9 mouse cellular contexts compared by ENCODE assay signal in the genomic region with DNA sequence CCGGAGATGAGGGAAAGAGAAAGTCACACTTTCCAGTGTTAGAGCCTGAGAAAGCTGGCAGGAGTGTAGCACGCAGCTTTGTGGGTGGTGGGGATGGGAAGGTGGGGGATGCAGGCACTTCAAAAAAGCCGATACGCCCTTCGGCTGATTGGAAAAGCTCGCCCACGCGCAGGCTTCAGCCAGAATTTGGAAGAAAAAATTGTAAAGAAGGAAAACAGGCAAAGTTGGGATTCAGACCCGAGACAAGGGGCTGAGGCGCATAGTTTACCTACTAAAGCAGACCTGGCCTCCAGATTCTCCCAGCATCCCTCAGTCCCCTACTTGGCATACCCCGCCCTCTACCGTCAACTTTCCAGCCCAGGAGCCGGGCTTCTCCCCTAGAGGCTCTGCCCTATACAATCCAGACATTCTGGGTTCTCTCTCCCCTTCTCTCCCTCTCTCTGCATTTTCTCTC. TPM values are rescaled to one million over a fixed set of nuclear protein-coding genes. Genes with fewer than 3 reads are reported as not detected.
A peak's percentile ranks its signal among the peaks of the same experiment; 100 is the strongest.
DNase-seq lines count a peak whose midpoint lies in the region; ATAC-seq lines count a peak whose summit lies in the region.
"Had no signal": no experiment of that assay in that cellular context is flagged by ENCODE, and none has a peak within 500 bp of the region (broad histone marks: within the 10 kb centered on the region; RNA-seq: fewer than 3 reads in every experiment).

No protein-coding gene starts in this region.

- no peaks in the 10 kb centered on the region for H3K36me3 ChIP-seq in forebrain, embryonic 16.5 days (ENCODE audit: control insufficient read depth, insufficient read depth)
- no peaks in the 10 kb centered on the region for H3K36me3 ChIP-seq in midbrain, embryonic 13.5 days

- H3K9ac ChIP-seq in forebrain, embryonic 16.5 days (replicated peaks; ENCODE audit: low read depth, low read length) = peak overlapping the region; percentile 47
- H3K9ac ChIP-seq in midbrain, embryonic 13.5 days (replicated peaks) = peak overlapping the region; percentile 53
- H3K9ac ChIP-seq: liver, embryonic 14.5 days had no signal

- peak overlapping the region; percentile 35 for H3K4me3 ChIP-seq in forebrain, embryonic 16.5 days (replicated peaks; ENCODE audit: low read length)
- peak overlapping the region; percentile 32 for H3K4me3 ChIP-seq in midbrain, embryonic 13.5 days (replicated peaks)

- H3K27ac ChIP-seq in forebrain, embryonic 16.5 days (ENCODE audit: low read length) = peak overlapping the region; percentile 25; the same call in 1 of the 2 replicates
- H3K27ac ChIP-seq in midbrain, embryonic 13.5 days = no peak overlapping the region
- H3K27ac ChIP-seq: liver, embryonic 14.5 days had no signal

- no peaks in the 10 kb centered on the region for H3K9me3 ChIP-seq in forebrain, embryonic 16.5 days (ENCODE audit: control insufficient read depth, low read length)
- peaks cover 10% of the 10 kb centered on the region for H3K9me3 ChIP-seq in midbrain, embryonic 13.5 days

- peak overlapping the region; percentile 60 for H3K4me2 ChIP-seq in forebrain, embryonic 16.5 days (ENCODE audit: low read length)
- H3K4me2 ChIP-seq in midbrain, embryonic 13.5 days (replicated peaks) = peak overlapping the region; percentile 53

- peaks cover 17% of the 10 kb centered on the region for H3K4me1 ChIP-seq in forebrain, embryonic 16.5 days (replicated peaks; ENCODE audit: control insufficient read depth, insufficient read depth, low read length)
- H3K4me1 ChIP-seq in midbrain, embryonic 13.5 days (replicated peaks) = peaks cover 12% of the 10 kb centered on the region

- DNase-seq in left cerebral cortex, adult 18-20 months (ENCODE audit: low spot score in 2 of 2) = peak; percentile 53 to 69
- DNase-seq in left cerebral cortex, adult 11 months (ENCODE audit: low spot score) = no peak
- DNase-seq in left cerebral cortex, adult 9 months (ENCODE audit: low spot score in 2 of 2) = peak; percentile 40 to 71
- DNase-seq in cerebellum, adult 9-10 months = no peak
- no peak for DNase-seq in testis, postnatal 10 days (ENCODE audit: low spot score)
- DNase-seq in cerebellum, adult 11-12 months = no peak

- no peaks in the 10 kb centered on the region for H3K27me3 ChIP-seq in forebrain, embryonic 16.5 days (replicated peaks; ENCODE audit: control insufficient read depth, insufficient read depth, low read length)
- H3K27me3 ChIP-seq in midbrain, embryonic 13.5 days = peaks cover 3% of the 10 kb centered on the region; the same call in 1 of the 2 replicates

- ATAC-seq in forebrain, embryonic 16.5 days = peak; percentile 77
- peak; percentile 85 for ATAC-seq in midbrain, embryonic 13.5 days

- 3% methylated on average over 13 of the region's 13 CpGs for WGBS in forebrain, embryonic 16.5 days
- 8% methylated on average over 13 of the region's 13 CpGs for WGBS in midbrain, embryonic 13.5 days

RNA-seq across cellular contexts. Expression of gene Tescl, which starts 8.0 kb away (rescaled TPM):
- not detected for total RNA-seq in left cerebral cortex, adult 18-20 months (2021)
- not detected in 2 replicates for polyA plus RNA-seq in forebrain, embryonic 16.5 days (2015; fragmentation: Nextera tagmentation; extraction: Ambion mirVana)
- polyA plus RNA-seq in midbrain, embryonic 13.5 days (2015; fragmentation: Nextera tagmentation; extraction: Ambion mirVana) = 0.40 TPM in 1 of 2 replicates, not detected in the other
- polyA plus RNA-seq: liver, embryonic 14.5 days had no signal

RNA-seq across cellular contexts. Expression of gene Zfp94, which starts 9.2 kb away (rescaled TPM):
- total RNA-seq in left cerebral cortex, adult 18-20 months (2021) = 10 to 100 TPM; 12.2 to 14.1 TPM
- 25.9 and 26.6 TPM in 2 replicates for polyA plus RNA-seq in forebrain, embryonic 16.5 days (2015; fragmentation: Nextera tagmentation; extraction: Ambion mirVana)
- polyA plus RNA-seq in midbrain, embryonic 13.5 days (2015; fragmentation: Nextera tagmentation; extraction: Ambion mirVana) = 19.4 and 22.0 TPM in 2 replicates

RNA-seq across cellular contexts. Expression of gene Lypd5, which starts 23.3 kb away (rescaled TPM):
- total RNA-seq in left cerebral cortex, adult 18-20 months (2021) = not detected
- not detected in 2 replicates for polyA plus RNA-seq in forebrain, embryonic 16.5 days (2015; fragmentation: Nextera tagmentation; extraction: Ambion mirVana)
- polyA plus RNA-seq in midbrain, embryonic 13.5 days (2015; fragmentation: Nextera tagmentation; extraction: Ambion mirVana) = not detected in 2 replicates
- polyA plus RNA-seq: liver, embryonic 14.5 days had no signal

RNA-seq across cellular contexts. Expression of gene Zfp61, which starts 24.7 kb away (rescaled TPM):
- total RNA-seq in left cerebral cortex, adult 18-20 months (2021) = 10 to 100 TPM; 19.7 to 21.9 TPM
- 56.0 and 56.3 TPM in 2 replicates for polyA plus RNA-seq in forebrain, embryonic 16.5 days (2015; fragmentation: Nextera tagmentation; extraction: Ambion mirVana)
- 41.2 and 49.4 TPM in 2 replicates for polyA plus RNA-seq in midbrain, embryonic 13.5 days (2015; fragmentation: Nextera tagmentation; extraction: Ambion mirVana)

RNA-seq across cellular contexts. Expression of gene Kcnn4, which starts 44.4 kb away (rescaled TPM):
- total RNA-seq in left cerebral cortex, adult 18-20 months (2021) = under 1 TPM; 0.19 to 0.45 TPM
- 0.63 and 0.80 TPM in 2 replicates for polyA plus RNA-seq in forebrain, embryonic 16.5 days (2015; fragmentation: Nextera tagmentation; extraction: Ambion mirVana)
- 0.40 and 0.66 TPM in 2 replicates for polyA plus RNA-seq in midbrain, embryonic 13.5 days (2015; fragmentation: Nextera tagmentation; extraction: Ambion mirVana)

Comparison
In these comparisons a context has a peak if more than half of its experiments do, and no peak if none do; other contexts are left out.
1. DNase-seq: peak in left cerebral cortex, adult 18-20 months (2 of 2) and left cerebral cortex, adult 9 months (2 of 2); none in left cerebral cortex, adult 11 months (single experiment), cerebellum, adult 9-10 months (single experiment), testis, postnatal 10 days (single experiment) and cerebellum, adult 11-12 months (single experiment).